Mouse (Mus musculus) spleen, postnatal 4 days (tissue): Measurements from ENCODE around the gene Hivep3.

ENCODE experiments used
- DNase-seq, 2 experiments: peaks; one replicate each; pipeline ENCODE4 v3.0.0; 2022; ENCODE audit warnings: low spot score in 2 of 2

Gene Hivep3

GRCm38 (mm10) chr4:119816620-119817356 lies 83.2 kb downstream of the Hivep3 start:
- DNase-seq = peak in 1 of 2 experiments; percentile 49

- no peak for DNase-seq
These were observed 92.4 kb downstream of the Hivep3 start for GRCm38 (mm10) chr4:119825956-119826355.

GRCm38 (mm10) chr4:119828386-119828785 lies 94.8 kb downstream of the Hivep3 start:
- DNase-seq = peak in 1 of 2 experiments; percentile 55

- no peak for DNase-seq
These were observed 95.4 kb downstream of the Hivep3 start for GRCm38 (mm10) chr4:119828996-119829395.

- no peak for DNase-seq
These were observed 99.7 kb downstream of the Hivep3 start for GRCm38 (mm10) chr4:119833333-119833732.

- DNase-seq = no peak
These were observed 100.3 kb downstream of the Hivep3 start for GRCm38 (mm10) chr4:119833884-119834283.

- DNase-seq = no peak
These were observed 102.6 kb downstream of the Hivep3 start for GRCm38 (mm10) chr4:119836181-119836580.

GRCm38 (mm10) chr4:119837505-119838065 lies 104.0 kb downstream of the Hivep3 start:
- DNase-seq = no peak

GRCm38 (mm10) chr4:119838308-119838707 lies 104.7 kb downstream of the Hivep3 start:
- no peak for DNase-seq

- no peak for DNase-seq
These were observed 109.7 kb downstream of the Hivep3 start for GRCm38 (mm10) chr4:119843294-119843693.

- DNase-seq = no peak
These were observed 110.7 kb downstream of the Hivep3 start for GRCm38 (mm10) chr4:119844267-119844666.

GRCm38 (mm10) chr4:119845596-119846161 lies 112.1 kb downstream of the Hivep3 start:
- no peak for DNase-seq

- no peak for DNase-seq
These were observed 118.9 kb downstream of the Hivep3 start for GRCm38 (mm10) chr4:119852483-119852882.

- no peak for DNase-seq
These were observed 120.9 kb downstream of the Hivep3 start for GRCm38 (mm10) chr4:119854307-119855144.

GRCm38 (mm10) chr4:119859454-119859853 lies 125.9 kb downstream of the Hivep3 start:
- no peak for DNase-seq

GRCm38 (mm10) chr4:119861001-119861400 lies 127.4 kb downstream of the Hivep3 start:
- no peak for DNase-seq

GRCm38 (mm10) chr4:119865827-119866455 lies 132.4 kb downstream of the Hivep3 start:
- no peak for DNase-seq

- DNase-seq = no peak
These were observed 133.5 kb downstream of the Hivep3 start for GRCm38 (mm10) chr4:119867132-119867531.

- no peak for DNase-seq
These were observed 136.8 kb downstream of the Hivep3 start for GRCm38 (mm10) chr4:119870411-119870810.

GRCm38 (mm10) chr4:119871441-119871840 lies 137.9 kb downstream of the Hivep3 start:
- DNase-seq = no peak

- no peak for DNase-seq
These were observed 138.4 kb downstream of the Hivep3 start for GRCm38 (mm10) chr4:119871861-119872582.
